Mouse (Mus musculus) ovary, adult 18-20 months (tissue): ENCODE measurements at regions not wholly inside any gene's neighbourhood (a gene's known extent, or its start where the extent isn't known, plus 50 kb on each side); places are given as distances from the start of the nearest gene placed in this dataset.

Source experiments
- DNase-seq: peaks from one replicate; pipeline ENCODE4 v3.0.0; 2022; ENCODE audit warnings: low spot score, mixed read lengths

DNA sequence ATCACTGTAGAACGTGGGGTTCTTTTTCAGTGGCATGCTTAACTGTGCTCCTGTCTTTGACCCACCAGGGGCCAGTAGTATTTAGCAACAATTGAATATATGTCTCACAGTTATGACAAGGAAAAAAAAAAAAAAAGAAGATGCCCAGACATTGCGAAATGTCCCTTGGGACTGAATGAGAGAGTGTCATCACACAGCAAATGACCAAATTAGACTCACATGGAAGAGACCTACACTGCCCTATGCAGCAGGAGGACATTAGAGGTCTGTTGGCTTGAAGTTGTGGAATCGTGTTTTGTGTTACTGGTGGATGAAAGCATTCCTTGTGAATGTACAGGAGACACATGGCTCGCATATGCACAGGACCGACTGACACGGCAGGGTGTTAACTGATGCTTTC lies 214.3 kb upstream of the Maf start:
- DNase-seq: no peak

DNA sequence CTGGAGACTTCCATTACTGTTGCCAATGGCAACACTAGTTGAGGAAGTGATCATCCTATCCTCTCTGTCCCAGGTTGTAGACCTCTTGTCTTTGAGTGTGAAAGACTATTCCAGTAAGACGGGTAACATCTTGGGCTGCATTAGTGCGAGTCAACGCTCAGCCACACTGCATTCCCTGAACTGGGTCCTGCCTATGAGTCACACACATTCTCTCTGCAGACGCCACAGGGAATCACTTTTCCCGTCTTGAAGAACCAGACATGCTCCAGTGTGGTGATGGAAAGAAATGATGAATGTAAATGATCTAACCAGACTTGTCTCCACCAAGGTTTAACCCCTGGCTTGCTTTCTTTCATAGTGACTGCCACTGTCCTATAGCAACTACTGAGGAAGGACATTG lies 199.1 kb upstream of the Maf start:
- DNase-seq: no peak

DNA sequence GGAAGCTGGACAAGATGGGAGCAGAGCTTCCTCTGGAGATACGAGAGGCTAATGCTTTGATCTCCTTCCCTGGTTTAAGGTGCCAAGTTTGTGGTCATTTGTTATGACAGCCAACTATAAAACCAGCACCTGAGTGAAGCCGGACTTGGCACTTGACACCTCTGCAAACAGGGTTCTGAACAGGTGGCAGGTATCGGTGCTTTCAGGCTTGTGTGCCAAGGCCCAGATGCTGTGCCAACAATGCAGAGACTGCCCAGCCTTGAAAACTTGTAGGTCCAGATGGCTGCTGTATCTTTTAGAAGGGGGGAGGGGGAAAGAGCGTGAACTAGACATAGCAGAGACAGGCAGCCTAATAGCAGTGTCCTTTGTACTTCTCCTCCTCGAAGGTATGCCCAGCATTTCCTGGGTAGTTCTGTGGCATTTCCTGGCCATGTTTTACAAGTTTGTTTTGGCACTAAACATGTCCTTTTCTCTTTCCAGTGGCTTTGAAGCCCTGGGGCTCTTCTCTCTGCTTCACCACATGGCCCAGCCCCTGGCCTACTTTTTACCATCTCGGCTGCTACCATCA lies 196.3 kb upstream of the Maf start:
- peak; percentile 3 for DNase-seq

DNA sequence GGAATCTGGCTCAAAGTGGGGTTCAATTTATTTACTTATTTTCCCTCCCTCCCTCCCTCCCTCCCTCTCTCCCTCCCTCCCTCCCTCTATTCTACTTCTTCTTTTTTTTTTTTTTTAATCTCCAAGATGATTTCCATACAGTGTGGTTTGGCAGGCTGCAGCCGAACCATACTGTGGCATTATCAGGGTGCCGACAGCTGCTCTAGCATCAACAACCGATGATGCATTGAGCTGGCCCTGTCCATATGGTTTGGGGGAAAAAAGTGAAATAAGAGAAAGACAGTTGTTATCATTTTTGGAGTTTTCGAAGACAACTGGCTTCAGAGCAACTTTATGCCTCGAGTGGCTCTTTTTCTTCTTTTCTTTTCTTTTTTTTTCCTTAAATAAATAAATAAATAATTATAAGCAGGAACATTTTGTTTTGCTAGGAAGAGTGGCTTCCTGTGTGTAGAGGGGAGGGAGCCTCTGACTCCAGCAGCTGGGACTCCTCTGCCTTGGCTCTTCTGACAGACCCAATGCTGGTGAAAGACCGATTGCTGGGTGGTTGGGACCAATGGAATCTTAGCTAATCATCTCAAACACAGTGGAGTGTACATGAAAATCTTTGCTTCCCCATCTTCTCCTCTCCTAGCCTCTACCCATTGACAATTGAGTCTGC lies 190.1 kb upstream of the Maf start:
- DNase-seq: no peak

DNA sequence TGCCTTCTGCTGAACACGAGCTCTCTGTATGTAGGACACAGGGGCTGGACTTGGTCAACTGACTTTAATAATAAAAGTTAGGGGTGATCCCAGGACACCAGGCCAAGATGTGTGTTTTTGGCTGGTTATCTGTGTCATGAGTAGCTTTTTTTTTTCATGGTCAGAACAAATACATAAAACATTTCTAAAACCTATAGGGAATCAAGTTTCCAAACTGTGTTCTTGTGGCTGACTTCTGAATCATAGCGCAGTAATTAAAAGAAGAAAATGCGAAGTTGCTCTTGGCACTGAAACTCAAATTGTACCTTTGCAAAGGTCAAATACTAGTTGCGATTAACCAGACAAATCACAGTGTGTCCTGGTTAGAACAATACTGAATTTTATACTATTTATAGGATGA lies 189.5 kb upstream of the Maf start:
- DNase-seq: no peak

DNA sequence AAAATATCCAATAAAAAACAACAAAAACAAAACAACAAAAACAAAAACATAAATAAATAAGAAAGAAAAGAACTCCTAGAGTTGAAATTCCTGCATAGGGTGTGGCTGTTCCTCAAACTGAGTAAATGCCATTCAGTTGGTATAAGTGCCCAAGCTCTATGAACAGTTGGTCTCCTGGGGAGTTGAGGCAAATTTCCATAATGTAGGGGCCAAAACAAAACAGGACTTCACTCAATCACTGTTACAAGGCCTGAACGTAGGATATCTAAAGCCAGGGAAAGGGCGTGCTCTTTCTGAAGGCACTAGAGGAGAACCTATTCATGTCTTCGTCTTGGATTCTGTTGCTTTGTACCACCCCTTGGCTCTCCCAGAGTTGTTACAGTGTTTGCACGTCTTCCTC lies 188.5 kb upstream of the Maf start:
- no peak for DNase-seq

DNA sequence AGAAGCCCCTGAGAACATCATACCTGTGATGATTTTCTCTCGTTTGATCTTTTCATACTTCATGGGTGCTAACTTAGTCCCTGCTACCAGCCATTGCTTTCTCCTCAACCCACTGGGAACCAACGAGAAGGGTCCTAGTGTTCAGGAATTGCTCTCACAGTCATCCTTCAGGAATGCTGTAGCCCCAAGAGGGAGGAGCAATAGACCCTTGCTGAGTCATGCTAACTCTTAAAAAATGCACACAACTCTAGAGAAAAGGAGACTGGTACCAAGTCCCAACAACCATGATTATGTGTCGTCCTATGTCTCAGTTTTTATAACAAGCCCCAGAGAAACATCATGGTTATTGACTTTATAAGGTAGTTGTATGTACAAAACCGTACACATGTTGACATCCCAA lies 180.7 kb upstream of the Maf start:
- no peak for DNase-seq

DNA sequence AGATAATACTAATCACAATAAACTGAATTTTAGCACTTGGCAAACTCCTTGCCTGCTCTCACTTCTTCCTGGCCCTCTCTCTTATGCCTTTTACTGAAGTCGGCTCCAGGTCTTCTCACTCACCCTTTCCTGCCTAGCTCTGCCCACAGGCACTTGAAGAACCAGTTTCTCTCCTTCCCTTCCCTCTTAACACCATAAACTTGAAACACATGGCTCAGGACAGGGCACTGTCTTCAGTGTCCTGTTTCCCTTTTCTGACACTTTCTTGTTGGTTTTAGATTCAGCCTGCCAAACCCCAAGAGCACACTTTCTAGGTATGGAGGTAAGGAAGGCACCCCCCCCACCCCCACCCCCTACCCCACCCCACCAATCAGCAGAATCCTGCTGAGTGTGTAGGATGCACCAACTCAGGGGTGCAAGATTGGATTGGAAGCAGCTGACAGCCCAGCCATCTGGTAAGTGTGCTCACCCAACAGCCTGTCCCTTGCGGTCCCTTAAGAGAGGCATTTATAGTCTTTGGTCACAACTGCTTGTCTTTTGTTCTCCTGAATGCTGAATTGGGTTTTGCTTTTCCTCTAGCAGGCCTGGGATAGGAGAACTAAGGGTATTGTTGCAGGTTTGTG lies 177.6 kb upstream of the Maf start:
- no peak for DNase-seq

DNA sequence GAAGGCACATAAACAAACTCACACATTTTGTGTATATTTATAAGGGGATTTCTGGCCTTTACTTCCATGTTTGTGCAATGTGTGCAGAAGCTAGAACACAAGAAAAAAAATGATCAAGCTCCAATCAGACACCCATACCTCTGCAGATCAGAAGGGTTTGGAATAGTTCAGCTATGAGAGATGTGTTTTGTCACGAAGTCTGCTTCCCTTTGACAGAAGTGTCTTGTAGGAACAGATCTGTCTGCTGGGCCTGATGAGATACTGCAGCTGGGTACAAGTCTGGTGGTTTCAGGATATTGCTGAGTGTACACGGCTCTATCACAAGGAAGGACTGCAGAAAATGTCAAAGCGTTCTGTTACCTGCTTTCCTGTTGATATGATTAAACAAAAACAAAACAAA lies 176.2 kb upstream of the Maf start:
- no peak for DNase-seq

DNA sequence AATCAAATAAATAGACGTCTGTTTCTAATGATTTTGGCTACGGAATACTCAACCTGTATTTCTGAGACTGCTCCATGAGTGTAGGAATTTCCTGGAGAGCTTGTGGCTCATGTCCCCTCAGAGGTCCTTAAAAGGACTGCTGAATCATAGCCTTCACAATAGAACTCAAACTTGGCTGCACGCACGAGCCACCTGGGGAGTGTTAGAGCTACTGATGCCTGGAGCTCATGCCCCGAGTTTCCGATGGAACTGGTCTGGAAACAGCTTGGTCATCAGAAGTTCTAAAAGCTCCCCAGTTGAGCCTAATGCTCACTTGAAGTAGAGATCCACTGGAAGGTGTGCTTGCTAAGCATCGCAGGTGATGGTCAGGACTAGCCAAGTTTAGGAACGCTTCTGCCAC lies 174.3 kb upstream of the Maf start:
- no peak for DNase-seq

DNA sequence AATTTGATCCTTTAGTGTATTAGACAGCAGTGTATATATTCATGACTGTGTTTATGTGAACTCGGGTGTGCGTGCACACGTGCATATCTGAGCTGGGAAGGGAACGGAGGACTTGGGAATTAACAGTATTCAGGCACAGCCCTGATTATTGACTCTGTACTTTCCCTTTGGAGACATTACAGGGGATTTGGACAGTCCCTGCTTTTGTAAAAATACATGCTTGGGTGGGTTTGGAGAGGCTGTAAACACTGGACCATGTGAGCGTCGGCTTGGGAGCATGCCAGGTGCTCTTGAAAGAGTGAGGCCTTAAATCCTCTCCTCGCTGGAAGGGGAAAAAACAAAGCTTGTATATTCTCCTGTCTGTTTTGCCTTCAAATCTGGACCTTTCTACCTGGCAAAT lies 167.2 kb upstream of the Maf start:
- peak; percentile 11 for DNase-seq

DNA sequence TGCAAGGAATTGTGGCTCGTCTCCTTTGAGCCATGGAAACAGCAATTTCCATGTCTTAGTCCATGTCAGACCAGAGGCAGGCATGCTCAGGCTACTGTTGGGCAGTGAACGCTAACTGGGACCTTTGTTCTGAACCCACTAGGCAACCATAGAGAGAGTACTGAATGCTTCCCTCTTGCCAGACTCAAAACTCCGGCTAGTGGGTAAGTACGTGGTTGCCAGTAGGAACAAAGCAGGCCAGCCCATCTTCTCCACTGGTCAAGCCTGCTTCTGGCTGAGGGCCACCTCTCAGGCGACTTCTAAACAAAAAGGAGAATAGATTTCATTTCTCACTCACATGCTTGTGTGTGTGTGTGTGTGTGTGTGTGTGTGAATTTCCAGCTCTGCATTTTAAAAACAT lies 163.8 kb upstream of the Maf start:
- DNase-seq: no peak

DNA sequence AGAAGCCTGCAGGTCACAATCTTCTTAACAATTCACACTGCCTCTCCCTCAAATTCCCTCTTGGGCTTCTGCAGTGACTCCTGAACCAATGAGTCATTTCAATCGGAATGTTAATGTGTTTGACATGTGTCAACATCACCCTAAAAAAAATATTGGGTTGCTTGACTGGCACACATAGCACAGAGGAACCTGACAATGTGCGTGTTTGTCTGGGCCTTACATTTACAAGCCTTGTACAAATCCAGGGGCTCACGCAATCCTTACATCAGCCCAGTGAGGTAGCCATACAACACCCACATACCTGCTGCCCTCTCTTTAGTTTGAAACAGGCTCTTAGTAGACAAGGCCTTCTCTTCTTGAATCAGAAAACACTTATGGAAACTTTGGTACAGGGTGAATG lies 153.8 kb upstream of the Maf start:
- no peak for DNase-seq

DNA sequence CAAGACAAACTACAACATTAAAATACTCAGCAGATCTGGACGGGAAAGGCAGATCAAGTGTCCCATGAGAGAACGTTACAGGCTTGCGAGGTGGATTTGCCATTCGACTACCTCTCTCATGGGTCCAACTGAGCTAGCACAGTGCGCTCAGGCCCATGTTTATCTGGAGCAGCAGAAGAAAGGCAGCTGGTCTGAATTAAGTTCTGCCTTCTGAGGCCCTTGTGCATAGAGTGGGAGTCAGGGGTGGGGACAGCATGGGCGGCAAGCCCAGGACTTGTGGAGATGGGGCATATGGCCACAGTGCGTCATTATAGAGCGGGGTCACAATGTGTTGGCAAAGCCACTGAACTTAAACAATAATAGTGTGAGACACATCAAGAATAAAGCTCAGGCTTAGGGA lies 151.8 kb upstream of the Maf start:
- DNase-seq: peak; percentile 25

DNA sequence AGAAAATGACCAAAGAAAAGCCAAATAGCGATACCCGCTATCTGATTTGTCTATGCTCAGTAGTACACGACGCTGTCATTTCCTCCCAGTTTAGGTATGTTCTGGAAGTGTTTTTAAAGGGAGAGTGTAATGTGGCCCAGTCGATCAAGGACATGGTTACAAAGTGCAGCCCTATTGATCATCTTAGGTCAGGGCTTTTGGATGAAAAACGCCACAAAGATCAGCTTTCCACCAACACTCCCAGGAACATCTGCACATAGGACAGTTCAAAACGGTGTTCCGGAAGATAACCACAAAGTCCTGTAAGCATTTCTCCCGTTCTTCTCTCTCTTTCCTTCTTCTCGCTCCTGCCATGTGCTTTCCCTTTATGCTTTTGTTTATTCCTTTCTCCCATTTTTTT lies 149.2 kb upstream of the Maf start:
- DNase-seq: no peak

DNA sequence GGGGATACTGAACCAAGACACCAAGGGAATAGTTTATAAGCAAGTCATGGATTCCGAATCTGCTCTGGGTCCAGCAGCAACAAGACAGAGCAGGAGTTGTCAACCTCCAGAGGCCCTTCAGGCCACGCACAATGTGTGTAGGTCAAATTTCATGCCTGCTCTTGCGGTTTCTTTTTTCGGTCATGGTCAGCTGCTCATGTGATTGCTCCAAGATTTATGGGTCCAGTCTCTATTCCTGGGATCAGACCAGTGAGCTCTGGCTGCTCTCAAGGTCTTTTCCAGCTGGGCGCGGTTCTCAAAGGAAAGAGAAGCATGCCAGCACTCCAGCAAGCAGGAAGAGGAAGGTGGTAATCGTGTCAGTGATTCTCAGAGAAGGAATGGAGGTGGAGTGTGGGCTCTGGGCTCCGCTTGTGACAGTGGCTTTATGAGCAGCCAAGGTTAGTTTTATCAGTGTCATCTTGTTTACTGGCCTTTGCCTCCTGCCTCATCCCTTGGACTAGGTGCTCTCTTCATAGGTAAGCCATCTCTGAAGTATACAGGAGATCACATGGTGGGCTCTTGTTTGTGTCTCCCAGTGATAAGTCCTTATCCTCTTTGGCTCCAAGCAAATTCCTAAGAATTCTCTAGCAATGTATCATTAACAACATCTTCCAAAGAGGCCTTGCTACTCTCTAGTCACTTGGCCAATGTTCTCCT lies 148.5 kb upstream of the Maf start:
- DNase-seq: no peak

DNA sequence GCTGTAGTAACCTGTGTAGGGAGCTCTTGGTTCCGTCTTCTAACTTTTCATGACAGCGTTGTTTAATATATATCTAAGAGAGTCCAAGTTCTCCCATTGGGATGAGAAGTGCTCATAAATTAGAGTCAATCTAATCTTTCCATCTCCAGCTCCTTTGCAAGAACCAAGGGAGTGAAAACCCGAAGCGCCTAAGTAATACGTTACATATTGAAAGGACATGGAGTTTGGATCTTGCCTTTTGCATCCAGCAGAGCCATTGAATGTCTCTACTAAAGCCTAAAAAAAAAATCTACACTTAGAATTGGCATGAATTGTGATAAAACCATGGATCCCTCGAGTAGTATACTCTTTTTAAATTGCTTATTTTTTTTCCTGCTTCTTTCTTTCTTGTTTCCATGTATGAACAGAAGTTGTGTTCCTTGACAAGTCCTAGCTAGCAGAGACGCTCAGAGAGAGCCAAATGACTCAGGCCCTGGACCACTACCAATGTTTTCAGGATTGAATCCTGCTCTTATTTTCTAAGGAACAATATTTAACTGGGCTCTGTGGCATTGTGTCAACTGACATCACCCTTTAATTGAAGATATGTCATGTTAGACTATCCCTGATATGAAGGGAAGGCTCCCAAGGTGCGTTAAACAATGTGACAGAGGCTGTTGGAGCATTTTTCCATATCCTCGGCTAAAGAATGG lies 146.8 kb upstream of the Maf start:
- no peak for DNase-seq

DNA sequence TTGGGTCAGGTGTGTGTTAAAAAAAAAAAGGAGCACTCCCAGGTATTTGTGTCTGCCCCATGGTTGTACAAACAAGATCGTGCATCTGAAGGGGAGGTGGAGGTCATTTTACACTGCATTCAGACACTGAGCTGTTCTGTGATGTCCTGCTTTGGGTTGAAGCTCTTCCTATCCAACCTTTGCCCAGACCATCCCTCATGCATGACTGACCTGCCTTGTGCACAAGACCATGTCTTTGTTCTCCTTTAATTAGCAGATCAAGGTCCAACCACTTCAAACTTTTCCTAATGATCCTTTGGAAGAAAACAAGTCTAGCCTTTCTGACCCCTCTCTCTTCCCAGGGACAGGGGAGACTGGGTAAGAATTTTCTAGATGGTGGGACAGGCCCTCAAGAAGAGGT lies 143.0 kb upstream of the Maf start:
- DNase-seq: no peak

DNA sequence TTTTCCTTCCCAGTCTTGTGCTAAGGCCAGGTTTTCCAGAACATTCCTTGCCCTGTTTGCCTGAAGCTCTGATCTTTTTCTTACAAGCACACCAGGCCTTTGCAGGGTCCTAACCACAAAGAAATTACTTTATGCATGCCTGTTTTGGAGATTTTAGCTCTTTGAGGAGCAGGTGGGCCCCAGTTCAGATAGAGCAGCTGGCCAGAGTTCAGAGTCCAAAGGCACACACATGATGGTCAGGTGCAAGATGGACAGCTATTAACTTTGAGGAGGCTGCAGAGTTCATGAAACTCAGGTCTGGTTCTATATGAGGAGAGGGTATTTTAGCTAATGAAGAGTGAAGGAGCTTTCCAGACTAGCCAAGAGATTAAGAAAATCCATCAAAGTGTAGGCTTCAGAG lies 125.8 kb upstream of the Maf start:
- DNase-seq: no peak

DNA sequence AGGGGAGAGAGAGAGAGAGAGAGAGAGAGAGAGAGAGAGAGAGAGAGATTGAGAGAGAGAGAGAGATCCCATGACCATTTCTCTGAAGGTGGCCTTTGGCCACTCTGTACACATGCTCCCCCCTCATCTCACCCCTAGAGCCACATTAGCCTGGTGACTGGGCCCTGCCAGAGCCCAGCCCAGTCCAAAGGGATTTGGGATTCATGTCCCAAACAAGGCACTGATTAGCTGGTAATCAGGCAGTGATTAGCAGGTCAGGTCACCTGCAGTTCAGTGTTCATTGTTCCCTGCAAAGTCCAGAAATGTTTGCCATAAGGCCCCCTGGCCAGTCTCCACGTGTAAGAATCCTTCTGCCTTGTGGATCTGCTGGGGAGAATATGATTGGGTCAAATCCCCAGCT lies 124.1 kb upstream of the Maf start:
- DNase-seq: no peak

DNA sequence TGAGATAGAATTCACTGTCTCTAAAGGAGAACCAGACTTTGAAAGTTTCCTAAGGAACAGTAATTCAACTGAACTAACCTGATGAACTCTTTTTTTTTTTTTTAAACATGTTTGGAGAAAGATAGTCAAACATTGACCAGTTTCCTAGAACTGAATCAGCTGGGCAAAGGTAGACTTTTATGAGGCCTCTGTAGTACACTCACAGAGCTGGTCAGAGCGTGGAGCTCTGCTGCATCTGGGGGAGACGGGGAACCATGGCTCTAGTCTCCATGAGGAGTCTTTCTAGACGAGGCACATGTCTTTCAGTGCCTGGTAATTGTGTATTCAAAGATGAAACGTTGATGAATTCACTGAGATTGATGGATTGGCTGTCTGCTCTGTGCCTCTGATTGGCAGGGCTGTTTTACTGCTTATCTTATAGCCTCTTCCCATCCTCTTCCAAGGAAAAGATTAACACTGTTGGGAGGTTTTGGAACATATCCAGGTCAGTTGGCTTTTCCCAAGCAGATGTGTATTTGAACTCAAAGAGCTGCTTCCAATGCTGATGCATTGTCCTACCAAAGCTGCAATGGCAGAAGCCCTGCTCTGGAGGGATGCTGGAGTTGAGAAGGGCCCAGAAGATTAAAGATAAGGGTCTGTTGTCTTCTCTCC lies 122.5 kb upstream of the Maf start:
- no peak for DNase-seq

DNA sequence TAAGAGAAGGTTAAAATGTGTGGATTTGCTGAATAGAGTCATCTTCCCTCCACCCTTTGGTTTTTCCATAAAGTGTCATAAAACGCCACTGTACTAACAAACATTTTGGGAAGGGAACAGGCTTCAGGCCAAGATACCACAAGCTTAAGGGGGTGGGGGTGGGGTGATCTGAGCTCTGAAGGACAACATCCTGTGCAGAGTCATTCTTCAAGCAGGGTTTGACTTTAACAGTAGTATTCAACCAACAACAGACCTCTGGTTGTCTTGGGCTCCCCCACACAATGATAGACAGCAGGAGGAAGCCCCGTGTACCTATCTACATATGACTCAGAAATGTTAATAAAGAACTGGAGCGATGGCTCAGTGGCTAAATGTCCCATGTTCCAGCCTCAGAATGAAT lies 118.9 kb upstream of the Maf start:
- no peak for DNase-seq
